Mouse (Mus musculus): ENCODE results near the gene Cwc27.
A peak's percentile ranks its signal among the peaks of the same experiment; 100 is the strongest.

Gene Cwc27

GRCm38 (mm10) chr13:104611296-104611695 lies 205.6 kb downstream of the Cwc27 start:
- no peak for DNase-seq (ENCODE audit: low spot score)

GRCm38 (mm10) chr13:104610210-104611111 lies 206.5 kb downstream of the Cwc27 start:
- DNase-seq (ENCODE audit: low spot score): peak; percentile 17

- no peak for DNase-seq (ENCODE audit: low spot score)
Measured at GRCm38 (mm10) chr13:104608516-104608915, 208.4 kb downstream of the Cwc27 start.

GRCm38 (mm10) chr13:104606786-104607580 lies 210.0 kb downstream of the Cwc27 start:
- DNase-seq (ENCODE audit: low spot score): peak; percentile 65

- DNase-seq (ENCODE audit: low spot score): no peak
Measured at GRCm38 (mm10) chr13:104605111-104605510, 211.8 kb downstream of the Cwc27 start.

GRCm38 (mm10) chr13:104602197-104602596 lies 214.7 kb downstream of the Cwc27 start:
- no peak for DNase-seq (ENCODE audit: low spot score)

- DNase-seq (ENCODE audit: low spot score): no peak
Measured at GRCm38 (mm10) chr13:104601783-104602182, 215.2 kb downstream of the Cwc27 start.

GRCm38 (mm10) chr13:104596199-104596598 lies 220.7 kb downstream of the Cwc27 start:
- no peak for DNase-seq (ENCODE audit: low spot score)

- DNase-seq (ENCODE audit: low spot score): no peak
Measured at GRCm38 (mm10) chr13:104594820-104595351, 222.1 kb downstream of the Cwc27 start.

- DNase-seq (ENCODE audit: low spot score): no peak
Measured at GRCm38 (mm10) chr13:104590931-104591330, 226.0 kb downstream of the Cwc27 start.

GRCm38 (mm10) chr13:104590097-104590607 lies 226.8 kb downstream of the Cwc27 start:
- DNase-seq (ENCODE audit: low spot score): no peak

- no peak for DNase-seq (ENCODE audit: low spot score)
Measured at GRCm38 (mm10) chr13:104588383-104588782, 228.6 kb downstream of the Cwc27 start.
